Mouse (Mus musculus) forebrain, embryonic 16.5 days (tissue): ENCODE measurements at regions not wholly inside any gene's neighbourhood (a gene's known extent, or its start where the extent isn't known, plus 50 kb on each side); places are given as distances from the start of the nearest gene placed in this dataset.
A peak's percentile ranks its signal among the peaks of the same experiment; 100 is the strongest.

Source experiments
- ATAC-seq: fragments of 200-750 bp; cut with Nextera tagmentation; 2 replicates; pipeline ENCODE4 v1.8.0; 2017; ENCODE audit warnings: mild to moderate bottlenecking, moderate library complexity
- H3K27ac ChIP-seq: fragments of 300-500 bp; sonication (generic); 2 replicates; pipeline ENCODE4 v1.5.1; 2014; ENCODE audit warnings: low read length, control low read depth
- H3K27me3 ChIP-seq: fragments of 300-500 bp; sonication (generic); replicated peaks from 2 replicates; pipeline ENCODE4 v1.6.1; 2014; ENCODE audit warnings: low read length; ENCODE audit not compliant: control insufficient read depth, insufficient read depth
- H3K36me3 ChIP-seq: fragments of 300-500 bp; sonication (generic); 2 replicates; pipeline ENCODE4 v1.6.1; 2014; ENCODE audit not compliant: control insufficient read depth, insufficient read depth
- H3K4me1 ChIP-seq: fragments of 300-500 bp; sonication (generic); replicated peaks from 2 replicates; pipeline ENCODE4 v1.6.1; 2014; ENCODE audit warnings: low read length; ENCODE audit not compliant: control insufficient read depth, insufficient read depth
- H3K4me2 ChIP-seq: fragments of 300-500 bp; sonication (generic); 2 replicates; pipeline ENCODE4 v1.6.1; 2014; ENCODE audit warnings: mild to moderate bottlenecking, low read length, control low read depth
- H3K4me3 ChIP-seq: fragments of 300-500 bp; sonication (generic); replicated peaks from 2 replicates; pipeline ENCODE4 v1.5.1; 2014; ENCODE audit warnings: mild to moderate bottlenecking, low read length, control low read depth
- H3K9ac ChIP-seq: fragments of 300-500 bp; sonication (generic); replicated peaks from 2 replicates; pipeline ENCODE4 v1.6.1; 2014; ENCODE audit warnings: low read depth, low read length, control low read depth
- H3K9me3 ChIP-seq: fragments of 300-500 bp; sonication (generic); 2 replicates; pipeline ENCODE4 v1.6.1; 2016; ENCODE audit warnings: low read length; ENCODE audit not compliant: control insufficient read depth
- WGBS: fragments of 180-500 bp; shearing (Covaris S2); extraction: QIAGEN DNeasy Blood & Tissue Kit; methylation state at CpG from one replicate; pipeline ENCODE4 v1.1.7; 2014; 5-methylcytosine and 5-hydroxymethylcytosine counted together

- WGBS = 89% methylated on average over 3 of the region's 3 CpGs
- no peak overlapping the region for H3K9ac ChIP-seq
- no peak overlapping the region for H3K27ac ChIP-seq
- H3K4me2 ChIP-seq = no peak overlapping the region
- ATAC-seq = no peak
- no peaks in the 10 kb centered on the region for H3K27me3 ChIP-seq
- H3K36me3 ChIP-seq = no peaks in the 10 kb centered on the region
- no peak overlapping the region for H3K4me3 ChIP-seq
- H3K9me3 ChIP-seq = no peaks in the 10 kb centered on the region
- H3K4me1 ChIP-seq = no peaks in the 10 kb centered on the region
These were observed 666.0 kb upstream of the Map3k7 start for GRCm38 (mm10) chr4:31297848-31298247.

- WGBS = 29% methylated on average over 6 of the region's 6 CpGs
- Histone ChIP-seq H3K36me3 (no peaks in the 10 kb centered on the region), H3K4me3 (no peak overlapping the region), H3K27me3 (no peaks in the 10 kb centered on the region), H3K9me3 (no peaks in the 10 kb centered on the region), H3K4me2 (no peak overlapping the region), H3K27ac (no peak overlapping the region), H3K4me1 (no peaks in the 10 kb centered on the region), H3K9ac (no peak overlapping the region)
- ATAC-seq = no peak
These were observed 644.6 kb upstream of the Map3k7 start for GRCm38 (mm10) chr4:31319269-31319668.

- Histone ChIP-seq H3K36me3 (no peaks in the 10 kb centered on the region), H3K9me3 (no peaks in the 10 kb centered on the region), H3K4me1 (no peaks in the 10 kb centered on the region), H3K27me3 (no peaks in the 10 kb centered on the region), H3K4me2 (no peak overlapping the region), H3K27ac (peak overlapping the region; percentile 66), H3K9ac (no peak overlapping the region), H3K4me3 (no peak overlapping the region)
- peak; percentile 87 for ATAC-seq
- WGBS = 52% methylated on average over 8 of the region's 8 CpGs
These were observed 643.0 kb upstream of the Map3k7 start for GRCm38 (mm10) chr4:31320734-31321507.

- Histone ChIP-seq H3K9ac (no peak overlapping the region), H3K9me3 (no peaks in the 10 kb centered on the region), H3K27ac (no peak overlapping the region), H3K27me3 (no peaks in the 10 kb centered on the region), H3K36me3 (no peaks in the 10 kb centered on the region), H3K4me2 (no peak overlapping the region), H3K4me3 (no peak overlapping the region), H3K4me1 (peaks cover 2% of the 10 kb centered on the region)
- ATAC-seq = no peak
- WGBS = 98% methylated on average over 3 of the region's 3 CpGs
These were observed 640.1 kb upstream of the Map3k7 start for GRCm38 (mm10) chr4:31323816-31324215.

GRCm38 (mm10) chr4:31328798-31329197 lies 635.1 kb upstream of the Map3k7 start:
- Histone ChIP-seq H3K4me3 (no peak overlapping the region), H3K4me1 (peaks cover 3% of the 10 kb centered on the region), H3K9me3 (no peaks in the 10 kb centered on the region), H3K36me3 (no peaks in the 10 kb centered on the region), H3K4me2 (no peak overlapping the region; the same call in 1 of the 2 replicates), H3K27ac (peak overlapping the region; percentile 45), H3K9ac (no peak overlapping the region), H3K27me3 (no peaks in the 10 kb centered on the region)
- 21% methylated on average over 5 of the region's 5 CpGs for WGBS
- ATAC-seq = peak; percentile 72

- Histone ChIP-seq H3K27ac (no peak overlapping the region), H3K4me3 (no peak overlapping the region), H3K4me2 (no peak overlapping the region), H3K4me1 (peaks cover 3% of the 10 kb centered on the region), H3K27me3 (no peaks in the 10 kb centered on the region), H3K9me3 (no peaks in the 10 kb centered on the region), H3K36me3 (no peaks in the 10 kb centered on the region), H3K9ac (no peak overlapping the region)
- ATAC-seq = no peak
These were observed 632.8 kb upstream of the Map3k7 start for GRCm38 (mm10) chr4:31331053-31331452.

GRCm38 (mm10) chr4:31335686-31336085 lies 628.2 kb upstream of the Map3k7 start:
- no peak overlapping the region for H3K9ac ChIP-seq
- H3K27me3 ChIP-seq = no peaks in the 10 kb centered on the region
- no peak overlapping the region for H3K27ac ChIP-seq
- H3K9me3 ChIP-seq = no peaks in the 10 kb centered on the region
- WGBS = 87% methylated on average over 3 of the region's 3 CpGs
- ATAC-seq = no peak
- H3K4me3 ChIP-seq = no peak overlapping the region
- no peaks in the 10 kb centered on the region for H3K36me3 ChIP-seq
- H3K4me1 ChIP-seq = no peaks in the 10 kb centered on the region
- no peak overlapping the region for H3K4me2 ChIP-seq

GRCm38 (mm10) chr4:31337980-31338379 lies 625.9 kb upstream of the Map3k7 start:
- Histone ChIP-seq H3K4me1 (0 out of 2 replicates have a peak, but pooled peaks cover 2% of the 10 kb centered on the region), H3K27ac (no peak overlapping the region), H3K4me2 (no peak overlapping the region), H3K27me3 (no peaks in the 10 kb centered on the region), H3K9me3 (no peaks in the 10 kb centered on the region), H3K9ac (no peak overlapping the region), H3K36me3 (no peaks in the 10 kb centered on the region), H3K4me3 (no peak overlapping the region)
- WGBS = 47% methylated on average over 4 of the region's 4 CpGs
- ATAC-seq = no peak

- no peak overlapping the region for H3K4me3 ChIP-seq
- H3K36me3 ChIP-seq = no peaks in the 10 kb centered on the region
- no peak overlapping the region for H3K27ac ChIP-seq
- no peak for ATAC-seq
- H3K27me3 ChIP-seq = no peaks in the 10 kb centered on the region
- H3K4me1 ChIP-seq = 0 out of 2 replicates have a peak, but pooled peaks cover 5% of the 10 kb centered on the region
- H3K9ac ChIP-seq = no peak overlapping the region
- no peak overlapping the region for H3K4me2 ChIP-seq
- 63% methylated on average over 5 of the region's 5 CpGs for WGBS
- no peaks in the 10 kb centered on the region for H3K9me3 ChIP-seq
These were observed 620.3 kb upstream of the Map3k7 start for GRCm38 (mm10) chr4:31343312-31344248.
